Mouse (Mus musculus) limb, embryonic 14.5 days (tissue): ENCODE results near the gene Psmg3. TPM values are rescaled to one million over a fixed set of nuclear protein-coding genes. Genes with fewer than 3 reads are reported as not detected.

Experiments
- ATAC-seq: fragments of 200-750 bp; cut with Nextera tagmentation; 2 replicates; pipeline ENCODE4 v1.8.0; 2017; ENCODE audit warnings: low read depth, moderate number of reproducible peaks, moderate TSS enrichment; ENCODE audit not compliant: low FRiP score
- DNase-seq: peaks from one replicate; pipeline ENCODE4 v3.0.0-alpha.2; 2015; ENCODE audit warnings: low spot score
- H3K27ac ChIP-seq: fragments of 300-500 bp; sonication (generic); replicated peaks from 2 replicates; pipeline ENCODE4 v1.5.1; 2014; ENCODE audit warnings: low read depth, mild to moderate bottlenecking, low read length, moderate library complexity, mixed read lengths
- H3K27me3 ChIP-seq: fragments of 300-500 bp; sonication (generic); 2 replicates; pipeline ENCODE4 v1.6.1; 2014; ENCODE audit warnings: low read length, mixed read lengths; ENCODE audit not compliant: control insufficient read depth, insufficient read depth
- H3K36me3 ChIP-seq: fragments of 300-500 bp; sonication (generic); 2 replicates; pipeline ENCODE4 v1.6.1; 2014; ENCODE audit warnings: mild to moderate bottlenecking, low read length, moderate library complexity, mixed read lengths; ENCODE audit not compliant: control insufficient read depth, insufficient read depth
- H3K4me1 ChIP-seq: fragments of 300-500 bp; sonication (generic); 2 replicates; pipeline ENCODE4 v1.6.1; 2014; ENCODE audit warnings: antibody characterized with exemption, low read length, mixed read lengths; ENCODE audit not compliant: control insufficient read depth, insufficient read depth
- H3K4me2 ChIP-seq: fragments of 300-500 bp; sonication (generic); replicated peaks from 2 replicates; pipeline ENCODE4 v1.6.1; 2014; ENCODE audit warnings: low read depth, mild to moderate bottlenecking, low read length, moderate library complexity; ENCODE audit not compliant: severe bottlenecking
- H3K4me3 ChIP-seq: fragments of 300-500 bp; sonication (generic); replicated peaks from 2 replicates; pipeline ENCODE4 v1.5.1; 2014; ENCODE audit warnings: low read length
- H3K9ac ChIP-seq: fragments of 300-500 bp; sonication (generic); 2 replicates; pipeline ENCODE4 v1.6.1; 2014; ENCODE audit warnings: mild to moderate bottlenecking, low read depth, low read length, moderate library complexity; ENCODE audit not compliant: severe bottlenecking
- H3K9me3 ChIP-seq: fragments of 300-500 bp; sonication (generic); 2 replicates; pipeline ENCODE4 v1.6.1; 2016; ENCODE audit warnings: low read length; ENCODE audit not compliant: control insufficient read depth
- POLR2A ChIP-seq: fragments of 200-500 bp; IDR thresholded peaks from 2 replicates; pipeline ENCODE4 v1.8.0; 2012; ENCODE audit warnings: inconsistent platforms, mild to moderate bottlenecking, moderate library complexity, borderline replicate concordance; ENCODE audit not compliant: insufficient read depth, insufficient read length; ENCODE audit errors: extremely low read depth
- WGBS: fragments of 180-500 bp; shearing (Covaris S2); extraction: QIAGEN DNeasy Blood & Tissue Kit; methylation state at CpG from one replicate; pipeline ENCODE4 v1.1.7; 2014; 5-methylcytosine and 5-hydroxymethylcytosine counted together
- polyA plus RNA-seq, 2 experiments: library from polyadenylated mRNA; depleted of rRNA in 1 of 2; stranded (reverse) in 1 of 2; unstranded in 1 of 2; fragments of >200 nt; fragmentation: Nextera tagmentation in 1 of 2; extraction: Ambion mirVana in 1 of 2; gene quantifications; 2 replicates each; pipeline versions ENCODE4 v1.2.1 to v1.2.3; 2012 to 2014

Gene Psmg3
- polyA plus RNA-seq, 2 experiments: 51.8 to 69.0 TPM

GRCm38 (mm10) chr5:139811677-139812397 is 14.8 kb downstream of the Psmg3 start:
- Histone ChIP-seq H3K9ac (no peak overlapping the region), H3K27me3 (peaks cover 18% of the 10 kb centered on the region; the same call in 1 of the 2 replicates), H3K4me1 (no peaks in the 10 kb centered on the region), H3K4me2 (no peak overlapping the region), H3K4me3 (no peak overlapping the region), H3K27ac (no peak overlapping the region), H3K9me3 (no peaks in the 10 kb centered on the region), H3K36me3 (no peaks in the 10 kb centered on the region)
- ATAC-seq (no peak), DNase-seq (no peak)
- 69% methylated on average over 15 of the region's 15 CpGs for WGBS
- TF ChIP-seq POLR2A: no peak

- Histone ChIP-seq H3K36me3 (no peaks in the 10 kb centered on the region), H3K9ac (no peak overlapping the region), H3K4me3 (no peak overlapping the region), H3K27ac (no peak overlapping the region), H3K4me1 (no peaks in the 10 kb centered on the region), H3K9me3 (no peaks in the 10 kb centered on the region), H3K27me3 (peaks cover 15% of the 10 kb centered on the region; the same call in 1 of the 2 replicates), H3K4me2 (no peak overlapping the region)
- ATAC-seq (no peak), DNase-seq (no peak)
- TF ChIP-seq POLR2A: no peak
- 61% methylated on average over 4 of the region's 4 CpGs for WGBS
Observed at GRCm38 (mm10) chr5:139809397-139809796, 17.3 kb downstream of the Psmg3 start.

- Histone ChIP-seq H3K4me3 (no peak overlapping the region), H3K9me3 (no peaks in the 10 kb centered on the region), H3K27ac (no peak overlapping the region), H3K4me1 (peaks cover 12% of the 10 kb centered on the region), H3K9ac (no peak overlapping the region), H3K36me3 (peaks cover 4% of the 10 kb centered on the region), H3K27me3 (no peaks in the 10 kb centered on the region), H3K4me2 (no peak overlapping the region)
- no peak for TF ChIP-seq POLR2A
- DNase-seq (no peak), ATAC-seq (no peak)
- WGBS: 85% methylated on average over 8 of the region's 8 CpGs
Observed at GRCm38 (mm10) chr5:139805924-139806323, 20.8 kb downstream of the Psmg3 start.

- WGBS: 89% methylated on average over 11 of the region's 11 CpGs
- Histone ChIP-seq H3K36me3 (peaks cover 14% of the 10 kb centered on the region), H3K4me3 (no peak overlapping the region), H3K27ac (no peak overlapping the region), H3K4me1 (peaks cover 12% of the 10 kb centered on the region), H3K4me2 (no peak overlapping the region), H3K9ac (no peak overlapping the region), H3K27me3 (no peaks in the 10 kb centered on the region), H3K9me3 (no peaks in the 10 kb centered on the region)
- ATAC-seq (no peak), DNase-seq (no peak)
- TF ChIP-seq POLR2A: no peak
Observed at GRCm38 (mm10) chr5:139804573-139805111, 22.0 kb downstream of the Psmg3 start.

DNA sequence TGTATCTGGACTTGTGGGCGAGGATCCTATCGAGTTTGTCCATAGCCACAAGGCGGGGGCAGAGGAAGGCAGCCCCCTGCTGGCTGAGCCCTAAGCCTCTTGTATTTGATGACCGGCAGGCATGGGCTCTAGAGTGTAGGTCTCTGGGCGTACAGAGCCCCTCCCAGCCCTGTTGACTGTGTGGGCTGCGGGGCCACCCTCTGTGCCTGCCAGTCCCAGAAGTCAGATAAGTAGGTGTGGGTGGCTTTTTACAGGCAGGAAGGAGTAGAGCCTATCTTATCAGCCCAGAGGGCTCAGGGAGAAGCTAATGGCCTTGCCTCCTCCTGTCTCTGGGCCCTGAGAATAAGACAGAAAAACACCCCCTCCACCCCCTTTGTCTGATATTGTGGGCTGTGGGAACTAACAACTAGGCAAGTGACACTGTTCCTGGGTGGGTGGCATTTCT is 22.6 kb downstream of the Psmg3 start:
- H3K9me3 ChIP-seq: no peaks in the 10 kb centered on the region

More for the DNA sequence above, 22.6 kb downstream of the Psmg3 start:
- no peak overlapping the region for H3K4me3 ChIP-seq
- no peaks in the 10 kb centered on the region for H3K27me3 ChIP-seq
- WGBS: 28% methylated on average over 6 of the region's 6 CpGs
- H3K4me2 ChIP-seq: no peak overlapping the region; the same call in 1 of the 2 replicates
- peaks cover 12% of the 10 kb centered on the region for H3K4me1 ChIP-seq
- TF ChIP-seq POLR2A: no peak
- peaks cover 17% of the 10 kb centered on the region for H3K36me3 ChIP-seq
- ATAC-seq (no peak), DNase-seq (no peak)
- no peak overlapping the region for H3K9ac ChIP-seq
- no peak overlapping the region for H3K27ac ChIP-seq
